Mouse (Mus musculus): ENCODE data around the gene Gm10563.
"Not testable (repeated sequence)": the region's sequence is repeated elsewhere in the genome, so short reads cannot be mapped to it uniquely, and the experiment has no call there.

Gene Gm10563

GRCm38 (mm10) chr4:155645308-155645707 lies at the start of gene Gm10563:
Gene Gm10563 (minus strand): TSS chr4:155645408.
- in situ Hi-C loops (cut with MboI; ENCODE audit: unreplicated experiment in 2 of 2) = loop anchor here (5.0 to 10.0 kb wide), 2 partner anchors 122 to 129 kb away; partner anchors contain the start of gene Vwa1 (in 1 of the 2)

- in situ Hi-C loops (cut with MboI; ENCODE audit: unreplicated experiment in 2 of 2) = loop anchor here (5.0 to 25.0 kb wide), 6 partner anchors 37 to 607 kb away; partner anchors contain the start of genes Morn1 (in 1 of the 2) and Rer1 (in 1 of the 2)
These were observed 49.5 kb upstream of the Gm10563 start for GRCm38 (mm10) chr4:155694482-155695401.

- in situ Hi-C loops (cut with MboI; ENCODE audit: unreplicated experiment in 2 of 2) = loop anchor here (10.0 to 25.0 kb wide), 4 partner anchors 61 to 607 kb away; partner anchors contain the start of genes Morn1 (in 1 of the 2) and Rer1 (in 1 of the 2)
These were observed 48.9 kb upstream of the Gm10563 start, which contains the start of gene Fndc10 for GRCm38 (mm10) chr4:155694111-155694481. Gene Fndc10 (plus strand): TSS chr4:155694342.

- in situ Hi-C loops (cut with MboI; ENCODE audit: unreplicated experiment in 2 of 2) = loop anchor here (10.0 to 25.0 kb wide), 4 partner anchors 62 to 605 kb away; partner anchors contain the start of genes Morn1 (in 1 of the 2) and Rer1 (in 1 of the 2)
These were observed 47.2 kb upstream of the Gm10563 start for GRCm38 (mm10) chr4:155692421-155692820.

- in situ Hi-C loops (cut with MboI; ENCODE audit: unreplicated experiment in 2 of 2) = loop anchor here (10.0 to 25.0 kb wide), 4 partner anchors 64 to 603 kb away; partner anchors contain the start of genes Morn1 (in 1 of the 2) and Rer1 (in 1 of the 2)
These were observed 45.6 kb upstream of the Gm10563 start for GRCm38 (mm10) chr4:155690571-155691375.

- in situ Hi-C loops (cut with MboI; ENCODE audit: unreplicated experiment in 2 of 2) = loop anchor here in 1 of 2 experiments (25.0 kb wide), 1 partner anchor 600 kb away; the partner anchor contains the start of genes Morn1 and Rer1
These were observed 42.6 kb upstream of the Gm10563 start for GRCm38 (mm10) chr4:155687764-155688163.

GRCm38 (mm10) chr4:155683670-155684277 lies 38.6 kb upstream of the Gm10563 start:
- in situ Hi-C loops (cut with MboI; ENCODE audit: unreplicated experiment in 2 of 2) = loop anchor here in 1 of 2 experiments (25.0 kb wide), 1 partner anchor 596 kb away; the partner anchor contains the start of genes Morn1 and Rer1

- in situ Hi-C loops (cut with MboI; ENCODE audit: unreplicated experiment in 2 of 2) = loop anchor here in 1 of 2 experiments (25.0 kb wide), 1 partner anchor 589 kb away; the partner anchor contains the start of genes Morn1 and Rer1
These were observed 30.8 kb upstream of the Gm10563 start for GRCm38 (mm10) chr4:155675991-155676390.

GRCm38 (mm10) chr4:155672082-155672481 lies 26.9 kb upstream of the Gm10563 start:
- in situ Hi-C loops (cut with MboI; ENCODE audit: unreplicated experiment in 2 of 2) = no loop called here

- in situ Hi-C loops (cut with MboI; ENCODE audit: unreplicated experiment in 2 of 2) = not testable (repeated sequence)
These were observed 25.0 kb upstream of the Gm10563 start for GRCm38 (mm10) chr4:155670236-155670635.

- in situ Hi-C loops (cut with MboI; ENCODE audit: unreplicated experiment in 2 of 2) = no loop called here
These were observed 24.4 kb upstream of the Gm10563 start for GRCm38 (mm10) chr4:155669598-155670075.

GRCm38 (mm10) chr4:155668689-155669597 lies 23.7 kb upstream of the Gm10563 start, which contains the start of gene Mib2:
Gene Mib2 (minus strand): TSS chr4:155669198.
- in situ Hi-C loops (cut with MboI; ENCODE audit: unreplicated experiment in 2 of 2) = no loop called here

GRCm38 (mm10) chr4:155666903-155667302 lies 21.7 kb upstream of the Gm10563 start:
- in situ Hi-C loops (cut with MboI; ENCODE audit: unreplicated experiment in 2 of 2) = no loop called here

- in situ Hi-C loops (cut with MboI; ENCODE audit: unreplicated experiment in 2 of 2) = no loop called here
These were observed 15.4 kb upstream of the Gm10563 start for GRCm38 (mm10) chr4:155660641-155661040.

GRCm38 (mm10) chr4:155658961-155659360 lies 13.8 kb upstream of the Gm10563 start:
- in situ Hi-C loops (cut with MboI; ENCODE audit: unreplicated experiment in 2 of 2) = loop anchor here in 1 of 2 experiments (5.0 kb wide), 1 partner anchor 38 kb away; no protein-coding TSS in a partner anchor

GRCm38 (mm10) chr4:155656214-155656751 lies 11.1 kb upstream of the Gm10563 start:
- in situ Hi-C loops (cut with MboI; ENCODE audit: unreplicated experiment in 2 of 2) = loop anchor here in 1 of 2 experiments (5.0 kb wide), 1 partner anchor 41 kb away; no protein-coding TSS in a partner anchor

GRCm38 (mm10) chr4:155654456-155655298 lies 9.5 kb upstream of the Gm10563 start:
- in situ Hi-C loops (cut with MboI; ENCODE audit: unreplicated experiment in 2 of 2) = loop anchor here in 1 of 2 experiments (5.0 kb wide), 1 partner anchor 43 kb away; no protein-coding TSS in a partner anchor

All from v-Abl transformed pro-B cells (cell line).